Mouse (Mus musculus): ENCODE data around the gene Csrp2. TPM values are rescaled to one million over a fixed set of nuclear protein-coding genes. Genes with fewer than 3 reads are reported as not detected.

The Csrp2 gene
- total and polyA plus RNA-seq, 2 experiments from 2014 or later = 43.1 to 77.0 TPM

DNA sequence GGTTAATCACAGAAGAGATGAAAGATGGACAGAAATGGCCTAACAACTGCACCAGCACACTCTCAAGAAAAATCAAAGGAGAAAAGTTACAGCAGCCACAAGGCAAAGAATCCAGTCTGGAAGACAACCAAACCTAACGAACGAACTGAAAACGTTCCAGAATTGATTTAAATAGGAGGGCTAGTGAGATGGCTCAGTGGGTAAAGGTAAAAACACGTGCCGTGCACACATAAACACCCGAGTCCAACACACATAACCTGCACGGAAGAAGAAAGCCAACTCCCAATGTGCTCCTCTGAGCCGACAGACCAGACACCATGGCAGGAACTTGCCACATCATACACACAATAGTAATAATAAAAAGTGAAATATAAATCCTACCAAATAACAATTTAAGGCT lies 32.7 kb downstream of the Csrp2 start:
- Histone ChIP-seq H3K27me3 (ENCODE audit: insufficient read depth, low read length) (no peaks in the 10 kb centered on the region), H3K36me3 (ENCODE audit: insufficient read depth, low read length) (peaks cover 21% of the 10 kb centered on the region), H3K4me3 (ENCODE audit: low read depth, low read length) (no peak overlapping the region), H3K9me3 (ENCODE audit: low read length) (no peaks in the 10 kb centered on the region), H3K4me2 (ENCODE audit: low read depth, low read length, poor library complexity, severe bottlenecking) (no peak overlapping the region), H3K4me1 (ENCODE audit: insufficient read depth, low read length) (no peaks in the 10 kb centered on the region), H3K27ac (ENCODE audit: low read depth, low read length) (no peak overlapping the region), H3K9ac (replicated peaks; ENCODE audit: low read length, poor library complexity, severe bottlenecking) (no peak overlapping the region)
- ATAC-seq (ENCODE audit: low FRiP score) (no peak), DNase-seq (ENCODE audit: low spot score) (no peak)
- TF ChIP-seq CTCF (IDR thresholded peaks at IDR 0.05) = no peak
- WGBS = 81% methylated on average over 8 of the region's 8 CpGs

- no peaks in the 10 kb centered on the region for H3K9me3 ChIP-seq (ENCODE audit: low read length)
- no peak overlapping the region for H3K9ac ChIP-seq (replicated peaks; ENCODE audit: low read length, poor library complexity, severe bottlenecking)
- H3K4me3 ChIP-seq (ENCODE audit: low read depth, low read length) = no peak overlapping the region
- H3K27me3 ChIP-seq (ENCODE audit: insufficient read depth, low read length) = no peaks in the 10 kb centered on the region
- no peak overlapping the region for H3K4me2 ChIP-seq (ENCODE audit: low read depth, low read length, poor library complexity, severe bottlenecking)
- peaks cover 19% of the 10 kb centered on the region for H3K36me3 ChIP-seq (ENCODE audit: insufficient read depth, low read length)
- ATAC-seq (ENCODE audit: low FRiP score) (peak; percentile 54; the same call in 1 of the 2 replicates), DNase-seq (ENCODE audit: low spot score) (peak; percentile 87)
- H3K4me1 ChIP-seq (ENCODE audit: insufficient read depth, low read length) = no peaks in the 10 kb centered on the region
- 70% methylated on average over 9 of the region's 9 CpGs for WGBS
- no peak for TF ChIP-seq CTCF (IDR thresholded peaks at IDR 0.05)
- no peak overlapping the region for H3K27ac ChIP-seq (ENCODE audit: low read depth, low read length)
These were observed 33.4 kb downstream of the Csrp2 start for GRCm38 (mm10) chr10:110952937-110953451.

- no peak overlapping the region for H3K4me2 ChIP-seq (ENCODE audit: low read depth, low read length, poor library complexity, severe bottlenecking)
- H3K27me3 ChIP-seq (ENCODE audit: insufficient read depth, low read length) = no peaks in the 10 kb centered on the region
- H3K9me3 ChIP-seq (ENCODE audit: low read length) = no peaks in the 10 kb centered on the region
- no peak overlapping the region for H3K4me3 ChIP-seq (ENCODE audit: low read depth, low read length)
- peaks cover 25% of the 10 kb centered on the region for H3K36me3 ChIP-seq (ENCODE audit: insufficient read depth, low read length)
- TF ChIP-seq CTCF (IDR thresholded peaks at IDR 0.05) = no peak
- no peak overlapping the region for H3K9ac ChIP-seq (replicated peaks; ENCODE audit: low read length, poor library complexity, severe bottlenecking)
- ATAC-seq (ENCODE audit: low FRiP score) (no peak), DNase-seq (ENCODE audit: low spot score) (no peak)
- H3K4me1 ChIP-seq (ENCODE audit: insufficient read depth, low read length) = no peaks in the 10 kb centered on the region
- WGBS = 94% methylated on average over 6 of the region's 6 CpGs
- no peak overlapping the region for H3K27ac ChIP-seq (ENCODE audit: low read depth, low read length)
These were observed 39.3 kb downstream of the Csrp2 start for GRCm38 (mm10) chr10:110958879-110959278.

DNA sequence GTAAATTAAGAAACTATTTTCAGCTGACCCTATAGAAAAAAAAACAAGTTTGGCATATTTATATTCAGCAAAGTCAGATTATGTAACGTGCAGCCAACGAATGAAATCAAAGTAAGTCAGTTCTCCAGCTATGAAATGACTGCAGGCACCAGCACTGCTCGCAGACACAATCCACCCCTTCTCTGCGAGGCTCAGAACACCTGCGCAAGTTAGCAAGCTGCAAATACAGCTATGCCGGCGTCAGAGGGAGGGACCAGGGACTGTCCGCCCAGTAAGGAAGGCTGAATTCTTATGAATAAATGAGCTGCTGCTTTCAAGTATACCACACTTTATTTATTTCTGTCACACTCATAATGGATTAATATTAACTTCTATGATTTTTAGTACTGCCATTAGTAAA lies 40.2 kb downstream of the Csrp2 start:
- ATAC-seq (ENCODE audit: low FRiP score) (no peak), DNase-seq (ENCODE audit: low spot score) (no peak)
- Histone ChIP-seq H3K9ac (replicated peaks; ENCODE audit: low read length, poor library complexity, severe bottlenecking) (no peak overlapping the region), H3K4me1 (ENCODE audit: insufficient read depth, low read length) (no peaks in the 10 kb centered on the region), H3K4me2 (ENCODE audit: low read depth, low read length, poor library complexity, severe bottlenecking) (no peak overlapping the region), H3K36me3 (ENCODE audit: insufficient read depth, low read length) (peaks cover 23% of the 10 kb centered on the region), H3K27me3 (ENCODE audit: insufficient read depth, low read length) (no peaks in the 10 kb centered on the region), H3K9me3 (ENCODE audit: low read length) (no peaks in the 10 kb centered on the region), H3K27ac (ENCODE audit: low read depth, low read length) (no peak overlapping the region), H3K4me3 (ENCODE audit: low read depth, low read length) (no peak overlapping the region)
- no peak for TF ChIP-seq CTCF (IDR thresholded peaks at IDR 0.05)
- 92% methylated on average over 8 of the region's 8 CpGs for WGBS

DNA sequence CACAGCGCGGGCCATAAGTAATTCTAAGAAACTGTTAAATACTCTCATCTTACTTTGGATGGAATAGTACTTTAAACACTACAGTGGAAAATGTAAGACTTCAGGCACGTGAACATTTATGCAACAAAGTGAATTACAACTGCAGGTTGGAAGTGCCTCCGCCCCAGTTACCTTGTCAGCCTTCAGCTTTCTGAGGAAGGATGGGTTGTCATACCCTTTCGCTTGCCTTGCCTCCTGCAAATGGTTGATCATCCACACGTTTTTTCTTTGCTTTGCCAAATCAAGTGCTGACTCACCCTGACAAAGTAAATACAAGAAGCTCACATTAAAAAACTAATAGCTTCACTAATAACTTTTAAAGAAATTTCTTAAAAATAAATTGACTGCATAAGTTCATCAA lies 41.3 kb downstream of the Csrp2 start:
- TF ChIP-seq CTCF (IDR thresholded peaks at IDR 0.05) = no peak
- no peak overlapping the region for H3K9ac ChIP-seq (replicated peaks; ENCODE audit: low read length, poor library complexity, severe bottlenecking)
- H3K27ac ChIP-seq (ENCODE audit: low read depth, low read length) = no peak overlapping the region

GRCm38 (mm10) chr10:110962172-110962571 lies 42.6 kb downstream of the Csrp2 start:
- H3K36me3 ChIP-seq (ENCODE audit: insufficient read depth, low read length) = peaks cover 11% of the 10 kb centered on the region
- H3K9me3 ChIP-seq (ENCODE audit: low read length) = no peaks in the 10 kb centered on the region

More for the DNA sequence above, 41.3 kb downstream of the Csrp2 start:
- no peak for ATAC-seq (ENCODE audit: low FRiP score)
- H3K36me3 ChIP-seq (ENCODE audit: insufficient read depth, low read length) = peaks cover 14% of the 10 kb centered on the region
- no peaks in the 10 kb centered on the region for H3K27me3 ChIP-seq (ENCODE audit: insufficient read depth, low read length)
- H3K4me3 ChIP-seq (ENCODE audit: low read depth, low read length) = no peak overlapping the region
- H3K4me1 ChIP-seq (ENCODE audit: insufficient read depth, low read length) = no peaks in the 10 kb centered on the region
- no peak overlapping the region for H3K4me2 ChIP-seq (ENCODE audit: low read depth, low read length, poor library complexity, severe bottlenecking)
- DNase-seq (ENCODE audit: low spot score) = no peak
- H3K9me3 ChIP-seq (ENCODE audit: low read length) = no peaks in the 10 kb centered on the region
- 93% methylated on average over 6 of the region's 6 CpGs for WGBS

More at GRCm38 (mm10) chr10:110962172-110962571, 42.6 kb downstream of the Csrp2 start:
- TF ChIP-seq CTCF (IDR thresholded peaks at IDR 0.05) = peak; percentile 48
- no peak overlapping the region for H3K27ac ChIP-seq (ENCODE audit: low read depth, low read length)
- no peaks in the 10 kb centered on the region for H3K27me3 ChIP-seq (ENCODE audit: insufficient read depth, low read length)
- DNase-seq (ENCODE audit: low spot score) (no peak), ATAC-seq (ENCODE audit: low FRiP score) (no peak)
- H3K4me3 ChIP-seq (ENCODE audit: low read depth, low read length) = no peak overlapping the region
- WGBS = 38% methylated on average over 1 of the region's 1 CpGs
- H3K9ac ChIP-seq (replicated peaks; ENCODE audit: low read length, poor library complexity, severe bottlenecking) = no peak overlapping the region
- H3K4me2 ChIP-seq (ENCODE audit: low read depth, low read length, poor library complexity, severe bottlenecking) = no peak overlapping the region
- no peaks in the 10 kb centered on the region for H3K4me1 ChIP-seq (ENCODE audit: insufficient read depth, low read length)

Data from midbrain, postnatal 0 days (tissue).